Mouse (Mus musculus): Measurements from ENCODE around the gene Cd86. TPM values are rescaled to one million over a fixed set of nuclear protein-coding genes. Genes with fewer than 3 reads are reported as not detected.

Gene Cd86
- total RNA-seq, 1 experiment from 2014 or later: 63.3 TPM

- no peak for ATAC-seq (replicated peaks; ENCODE audit: insufficient number of reproducible peaks, low FRiP score, low TSS enrichment, poor library complexity, severe bottlenecking)
These were observed 38.1 kb downstream of the Cd86 start for GRCm38 (mm10) chr16:36627740-36628139.

GRCm38 (mm10) chr16:36626567-36627197, 39.2 kb downstream of the Cd86 start:
- ATAC-seq (replicated peaks; ENCODE audit: insufficient number of reproducible peaks, low FRiP score, low TSS enrichment, poor library complexity, severe bottlenecking): peak; percentile 96

- no peak for ATAC-seq (replicated peaks; ENCODE audit: insufficient number of reproducible peaks, low FRiP score, low TSS enrichment, poor library complexity, severe bottlenecking)
These were observed 40.0 kb downstream of the Cd86 start for GRCm38 (mm10) chr16:36625909-36626308.

GRCm38 (mm10) chr16:36622320-36622719, 43.6 kb downstream of the Cd86 start:
- no peak for ATAC-seq (replicated peaks; ENCODE audit: insufficient number of reproducible peaks, low FRiP score, low TSS enrichment, poor library complexity, severe bottlenecking)

- peak; percentile 54 for ATAC-seq (replicated peaks; ENCODE audit: insufficient number of reproducible peaks, low FRiP score, low TSS enrichment, poor library complexity, severe bottlenecking)
These were observed 44.8 kb downstream of the Cd86 start for GRCm38 (mm10) chr16:36621108-36621507.

GRCm38 (mm10) chr16:36613701-36614100, 52.2 kb downstream of the Cd86 start:
- no peak for ATAC-seq (replicated peaks; ENCODE audit: insufficient number of reproducible peaks, low FRiP score, low TSS enrichment, poor library complexity, severe bottlenecking)

- no peak for ATAC-seq (replicated peaks; ENCODE audit: insufficient number of reproducible peaks, low FRiP score, low TSS enrichment, poor library complexity, severe bottlenecking)
These were observed 63.2 kb downstream of the Cd86 start for GRCm38 (mm10) chr16:36602632-36603031.

GRCm38 (mm10) chr16:36598265-36598664, 67.6 kb downstream of the Cd86 start:
- ATAC-seq (replicated peaks; ENCODE audit: insufficient number of reproducible peaks, low FRiP score, low TSS enrichment, poor library complexity, severe bottlenecking): peak; percentile 87

GRCm38 (mm10) chr16:36596671-36597410, 69.0 kb downstream of the Cd86 start:
- no peak for ATAC-seq (replicated peaks; ENCODE audit: insufficient number of reproducible peaks, low FRiP score, low TSS enrichment, poor library complexity, severe bottlenecking)

GRCm38 (mm10) chr16:36589898-36590297, 76.0 kb downstream of the Cd86 start:
- ATAC-seq (replicated peaks; ENCODE audit: insufficient number of reproducible peaks, low FRiP score, low TSS enrichment, poor library complexity, severe bottlenecking): no peak

GRCm38 (mm10) chr16:36587971-36588370, 77.9 kb downstream of the Cd86 start:
- ATAC-seq (replicated peaks; ENCODE audit: insufficient number of reproducible peaks, low FRiP score, low TSS enrichment, poor library complexity, severe bottlenecking): peak; percentile 66

- no peak for ATAC-seq (replicated peaks; ENCODE audit: insufficient number of reproducible peaks, low FRiP score, low TSS enrichment, poor library complexity, severe bottlenecking)
These were observed 83.8 kb downstream of the Cd86 start for GRCm38 (mm10) chr16:36582073-36582472.

- ATAC-seq (replicated peaks; ENCODE audit: insufficient number of reproducible peaks, low FRiP score, low TSS enrichment, poor library complexity, severe bottlenecking): no peak
These were observed 93.9 kb downstream of the Cd86 start for GRCm38 (mm10) chr16:36571942-36572341.

- no peak for ATAC-seq (replicated peaks; ENCODE audit: insufficient number of reproducible peaks, low FRiP score, low TSS enrichment, poor library complexity, severe bottlenecking)
These were observed 104.2 kb downstream of the Cd86 start, which contains the start of gene Casr for GRCm38 (mm10) chr16:36561386-36562338. Gene Casr (minus strand): TSS chr16:36562141.

GRCm38 (mm10) chr16:36559573-36559972, 106.3 kb downstream of the Cd86 start:
- ATAC-seq (replicated peaks; ENCODE audit: insufficient number of reproducible peaks, low FRiP score, low TSS enrichment, poor library complexity, severe bottlenecking): no peak

GRCm38 (mm10) chr16:36555672-36556165, 110.2 kb downstream of the Cd86 start:
- no peak for ATAC-seq (replicated peaks; ENCODE audit: insufficient number of reproducible peaks, low FRiP score, low TSS enrichment, poor library complexity, severe bottlenecking)
